Mouse (Mus musculus) midbrain, embryonic 16.5 days (tissue): ENCODE data around the gene Tub. TPM values are rescaled to one million over a fixed set of nuclear protein-coding genes. Genes with fewer than 3 reads are reported as not detected.

ENCODE experiments used
- ATAC-seq: fragments of 200-750 bp; cut with Nextera tagmentation; 2 replicates; pipeline ENCODE4 v1.8.0; 2017; ENCODE audit warnings: moderate TSS enrichment
- H3K27ac ChIP-seq: fragments of 300-500 bp; sonication (generic); 2 replicates; pipeline ENCODE4 v1.5.1; 2014; ENCODE audit warnings: mild to moderate bottlenecking, low read length, mixed read lengths
- H3K27me3 ChIP-seq: fragments of 300-500 bp; sonication (generic); 2 replicates; pipeline ENCODE4 v1.6.1; 2014; ENCODE audit warnings: low read depth, low read length, mixed read lengths; ENCODE audit not compliant: control insufficient read depth, insufficient read depth
- H3K36me3 ChIP-seq: fragments of 300-500 bp; sonication (generic); 2 replicates; pipeline ENCODE4 v1.6.1; 2014; ENCODE audit warnings: mild to moderate bottlenecking, low read length, moderate library complexity, mixed read lengths; ENCODE audit not compliant: control insufficient read depth, insufficient read depth
- H3K4me1 ChIP-seq: fragments of 300-500 bp; sonication (generic); 2 replicates; pipeline ENCODE4 v1.6.1; 2014; ENCODE audit warnings: mild to moderate bottlenecking, low read length, mixed read lengths; ENCODE audit not compliant: control insufficient read depth, insufficient read depth
- H3K4me2 ChIP-seq: fragments of 300-500 bp; sonication (generic); 2 replicates; pipeline ENCODE4 v1.6.1; 2014; ENCODE audit warnings: mild to moderate bottlenecking, low read length, mixed read lengths
- H3K4me3 ChIP-seq: fragments of 300-500 bp; sonication (generic); 2 replicates; pipeline ENCODE4 v1.5.1; 2014; ENCODE audit warnings: low read depth, mild to moderate bottlenecking, low read length, moderate library complexity, mixed read lengths
- H3K9ac ChIP-seq: fragments of 300-500 bp; sonication (generic); 2 replicates; pipeline ENCODE4 v1.6.1; 2014; ENCODE audit warnings: low read depth, low read length, mixed read lengths
- H3K9me3 ChIP-seq: fragments of 300-500 bp; sonication (generic); replicated peaks from 2 replicates; pipeline ENCODE4 v1.6.1; 2014; ENCODE audit warnings: mild to moderate bottlenecking, low read length, mixed read lengths; ENCODE audit not compliant: control insufficient read depth, poor library complexity, severe bottlenecking
- WGBS: fragments of 180-500 bp; shearing (Covaris S2); extraction: QIAGEN DNeasy Blood & Tissue Kit; methylation state at CpG from one replicate; pipeline ENCODE4 v1.1.7; 2014; 5-methylcytosine and 5-hydroxymethylcytosine counted together
- polyA plus RNA-seq: library from polyadenylated mRNA; unstranded; fragments of >200 nt; fragmentation: Nextera tagmentation; extraction: Ambion mirVana; gene quantifications from 2 replicates; pipeline ENCODE4 v1.2.1, GENCODE M21; 2015

Gene Tub
- polyA plus RNA-seq, 1 experiment from 2014 or later, result 62.1 TPM

GRCm38 (mm10) chr7:108965968-108966367, 15.8 kb downstream of the Tub start:
- no peak overlapping the region for H3K27ac ChIP-seq
- no peak overlapping the region for H3K9ac ChIP-seq
- H3K27me3 ChIP-seq, result no peaks in the 10 kb centered on the region
- no peak overlapping the region for H3K4me2 ChIP-seq
- no peaks in the 10 kb centered on the region for H3K9me3 ChIP-seq
- no peak for ATAC-seq
- H3K4me3 ChIP-seq, result no peak overlapping the region
- H3K4me1 ChIP-seq, result no peaks in the 10 kb centered on the region
- no peaks in the 10 kb centered on the region for H3K36me3 ChIP-seq
- WGBS, result 19% methylated on average over 2 of the region's 2 CpGs

- Histone ChIP-seq H3K4me2 (no peak overlapping the region), H3K27ac (no peak overlapping the region), H3K36me3 (no peaks in the 10 kb centered on the region), H3K4me3 (no peak overlapping the region), H3K9ac (no peak overlapping the region), H3K27me3 (no peaks in the 10 kb centered on the region), H3K4me1 (peaks cover 4% of the 10 kb centered on the region; the same call in 1 of the 2 replicates), H3K9me3 (no peaks in the 10 kb centered on the region)
- ATAC-seq, result peak; percentile 78
- 28% methylated on average over 7 of the region's 7 CpGs for WGBS
These were observed 16.7 kb downstream of the Tub start for GRCm38 (mm10) chr7:108966742-108967362.

GRCm38 (mm10) chr7:108968201-108968600, 18.1 kb downstream of the Tub start:
- Histone ChIP-seq H3K4me1 (peaks cover 15% of the 10 kb centered on the region), H3K27ac (no peak overlapping the region), H3K9me3 (no peaks in the 10 kb centered on the region), H3K36me3 (no peaks in the 10 kb centered on the region), H3K4me2 (no peak overlapping the region), H3K4me3 (no peak overlapping the region), H3K9ac (no peak overlapping the region), H3K27me3 (no peaks in the 10 kb centered on the region)
- ATAC-seq, result no peak
- WGBS, result 48% methylated on average over 6 of the region's 6 CpGs

- peak overlapping the region; percentile 78 for H3K27ac ChIP-seq
- no peaks in the 10 kb centered on the region for H3K36me3 ChIP-seq
- WGBS, result 15% methylated on average over 6 of the region's 6 CpGs
- peaks cover 15% of the 10 kb centered on the region for H3K4me1 ChIP-seq
- peak; percentile 83 for ATAC-seq
- no peak overlapping the region for H3K9ac ChIP-seq
- H3K4me2 ChIP-seq, result peak overlapping the region; percentile 31; the same call in 1 of the 2 replicates
- no peak overlapping the region for H3K4me3 ChIP-seq
- no peaks in the 10 kb centered on the region for H3K9me3 ChIP-seq
- H3K27me3 ChIP-seq, result 0 out of 2 replicates have a peak, but pooled peaks cover 3% of the 10 kb centered on the region
These were observed 22.1 kb downstream of the Tub start for GRCm38 (mm10) chr7:108972273-108972672.

GRCm38 (mm10) chr7:108985934-108986708, 36.0 kb downstream of the Tub start:
- Histone ChIP-seq H3K27ac (no peak overlapping the region), H3K27me3 (no peaks in the 10 kb centered on the region; the same call in 1 of the 2 replicates), H3K9ac (no peak overlapping the region), H3K4me1 (no peaks in the 10 kb centered on the region), H3K4me3 (no peak overlapping the region), H3K36me3 (no peaks in the 10 kb centered on the region), H3K4me2 (no peak overlapping the region), H3K9me3 (no peaks in the 10 kb centered on the region)
- whole genome bisulfite sequencing, result 87% methylated on average over 2 of the region's 3 CpGs
- ATAC-seq, result no peak

GRCm38 (mm10) chr7:108991207-108991606, 41.1 kb downstream of the Tub start:
- H3K27me3 ChIP-seq, result no peaks in the 10 kb centered on the region
- no peaks in the 10 kb centered on the region for H3K9me3 ChIP-seq

GRCm38 (mm10) chr7:108993230-108993629, 43.1 kb downstream of the Tub start:
- Histone ChIP-seq H3K27ac (no peak overlapping the region), H3K4me1 (no peaks in the 10 kb centered on the region), H3K9me3 (no peaks in the 10 kb centered on the region), H3K4me3 (no peak overlapping the region), H3K27me3 (no peaks in the 10 kb centered on the region), H3K36me3 (no peaks in the 10 kb centered on the region), H3K4me2 (no peak overlapping the region), H3K9ac (no peak overlapping the region)
- no peak for ATAC-seq
- 80% methylated on average over 7 of the region's 7 CpGs for WGBS

More at GRCm38 (mm10) chr7:108991207-108991606, 41.1 kb downstream of the Tub start:
- Histone ChIP-seq H3K4me3 (no peak overlapping the region), H3K9ac (no peak overlapping the region), H3K4me1 (no peaks in the 10 kb centered on the region), H3K36me3 (no peaks in the 10 kb centered on the region), H3K4me2 (no peak overlapping the region), H3K27ac (no peak overlapping the region)
- 87% methylated on average over 9 of the region's 9 CpGs for WGBS
- no peak for ATAC-seq

- Histone ChIP-seq H3K36me3 (no peaks in the 10 kb centered on the region), H3K9me3 (no peaks in the 10 kb centered on the region), H3K27me3 (no peaks in the 10 kb centered on the region), H3K4me2 (no peak overlapping the region), H3K4me3 (no peak overlapping the region), H3K9ac (no peak overlapping the region), H3K27ac (no peak overlapping the region), H3K4me1 (no peaks in the 10 kb centered on the region)
- WGBS, result 88% methylated on average over 3 of the region's 3 CpGs
- no peak for ATAC-seq
These were observed 43.7 kb downstream of the Tub start for GRCm38 (mm10) chr7:108993881-108994291.

- Histone ChIP-seq H3K27me3 (no peaks in the 10 kb centered on the region), H3K9me3 (no peaks in the 10 kb centered on the region), H3K36me3 (no peaks in the 10 kb centered on the region), H3K4me3 (no peak overlapping the region), H3K4me2 (no peak overlapping the region), H3K27ac (no peak overlapping the region), H3K9ac (no peak overlapping the region), H3K4me1 (no peaks in the 10 kb centered on the region)
- no peak for ATAC-seq
- 71% methylated on average over 6 of the region's 6 CpGs for WGBS
These were observed 46.0 kb downstream of the Tub start for GRCm38 (mm10) chr7:108996156-108996555.
